ENCODE assay signal across 15 mouse cellular contexts in the genomic region with DNA sequence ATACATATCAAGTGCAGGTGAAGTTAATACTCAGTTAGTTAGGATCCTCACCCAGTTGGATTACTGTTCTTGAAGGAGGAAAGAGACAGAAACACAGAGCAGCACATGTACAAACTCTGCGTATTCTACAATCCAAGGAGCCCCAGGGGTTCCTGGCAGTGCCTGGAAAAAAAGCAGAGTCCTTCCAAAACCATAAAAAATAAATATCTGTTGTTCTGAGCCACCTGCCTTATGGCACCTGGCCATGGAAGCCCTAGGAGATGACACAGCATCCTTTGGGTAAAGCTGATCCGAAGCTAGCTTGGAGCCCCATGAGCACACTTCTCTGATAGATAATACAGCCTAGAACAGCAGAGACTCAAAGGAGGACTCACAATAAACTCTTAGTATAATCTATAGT.
"Had no signal": no experiment of that assay in that cellular context is flagged by ENCODE, and none has a peak within 500 bp of the region (broad histone marks: within the 10 kb centered on the region; RNA-seq: fewer than 3 reads in every experiment).

No protein-coding gene starts in this region.

- H3K27me3 ChIP-seq: kidney, embryonic 15.5 days; limb, embryonic 12.5 days; liver, embryonic 13.5 days; lung, embryonic 15.5 days; midbrain, embryonic 15.5 days; neural tube, embryonic 12.5 days had no signal

- H3K27ac ChIP-seq: kidney, embryonic 15.5 days; limb, embryonic 12.5 days; liver, embryonic 13.5 days; lung, embryonic 15.5 days; macrophage; midbrain, embryonic 15.5 days; neural tube, embryonic 12.5 days; stomach, postnatal 0 days had no signal

- H3K9me3 ChIP-seq: kidney, embryonic 15.5 days; limb, embryonic 12.5 days; liver, embryonic 13.5 days; lung, embryonic 15.5 days; midbrain, embryonic 15.5 days; neural tube, embryonic 12.5 days had no signal

- DNase-seq: kidney, postnatal 25 days; liver; liver, embryonic 13.5 days; liver, postnatal 0 days; lung, postnatal 14 days; thymus, postnatal 14 days had no signal

- H3K4me3 ChIP-seq: kidney, embryonic 15.5 days; left cerebral cortex, adult 2 months; limb, embryonic 12.5 days; liver, embryonic 13.5 days; lung, embryonic 15.5 days; megakaryocyte, embryonic 14.5 days; midbrain, embryonic 15.5 days; neural tube, embryonic 12.5 days had no signal

- H3K4me1 ChIP-seq: liver, embryonic 13.5 days; megakaryocyte, embryonic 14.5 days; midbrain, embryonic 15.5 days had no signal

- H3K36me3 ChIP-seq: kidney, embryonic 15.5 days; limb, embryonic 12.5 days; liver, embryonic 13.5 days; lung, embryonic 15.5 days; midbrain, embryonic 15.5 days; neural tube, embryonic 12.5 days had no signal
